Mouse (Mus musculus): ENCODE data around the gene Slc35g2. TPM values are rescaled to one million over a fixed set of nuclear protein-coding genes. Genes with fewer than 3 reads are reported as not detected.
A peak's percentile ranks its signal among the peaks of the same experiment; 100 is the strongest.

The Slc35g2 gene
- 21.9 and 24.3 TPM in 2 replicates for polyA plus RNA-seq (2015; fragmentation: Nextera tagmentation; extraction: Ambion mirVana)

GRCm38 (mm10) chr9:100570626-100571233 is at the start of gene Slc35g2:
Gene Slc35g2 (minus strand): TSS chr9:100571090.
- Histone ChIP-seq H3K27me3 (no peaks in the 10 kb centered on the region), H3K4me3 (peak within 1 kb of the TSS; percentile 93), H3K4me1 (replicated peaks) (peaks cover 18% of the 10 kb centered on the region), H3K4me2 (peak within 1 kb of the TSS; percentile 86), H3K36me3 (no peaks in the 10 kb centered on the region), H3K27ac (replicated peaks) (peak within 1 kb of the TSS; percentile 81), H3K9me3 (no peaks in the 10 kb centered on the region), H3K9ac (peak within 1 kb of the TSS; percentile 86)
- WGBS: under 1% methylated on average over 54 of the region's 55 CpGs
- ATAC-seq (ENCODE audit: low FRiP score, low read depth): peak; percentile 92

GRCm38 (mm10) chr9:100616947-100617346 is 46.1 kb upstream of the Slc35g2 start:
- no peaks in the 10 kb centered on the region for H3K36me3 ChIP-seq
- 0 out of 2 replicates have a peak overlapping the region, but pooled peaks have one; percentile 16 for H3K9ac ChIP-seq
- no peaks in the 10 kb centered on the region for H3K27me3 ChIP-seq
- 0 out of 2 replicates have a peak, but pooled peaks cover 13% of the 10 kb centered on the region for H3K4me1 ChIP-seq (replicated peaks)
- H3K9me3 ChIP-seq: no peaks in the 10 kb centered on the region
- no peak overlapping the region for H3K27ac ChIP-seq (replicated peaks)
- no peak for ATAC-seq (ENCODE audit: low FRiP score, low read depth)
- H3K4me3 ChIP-seq: no peak overlapping the region
- 34% methylated on average over 11 of the region's 11 CpGs for WGBS
- peak overlapping the region; percentile 30 for H3K4me2 ChIP-seq

GRCm38 (mm10) chr9:100613501-100614071 is 42.7 kb upstream of the Slc35g2 start:
- H3K27me3 ChIP-seq: no peaks in the 10 kb centered on the region

DNA sequence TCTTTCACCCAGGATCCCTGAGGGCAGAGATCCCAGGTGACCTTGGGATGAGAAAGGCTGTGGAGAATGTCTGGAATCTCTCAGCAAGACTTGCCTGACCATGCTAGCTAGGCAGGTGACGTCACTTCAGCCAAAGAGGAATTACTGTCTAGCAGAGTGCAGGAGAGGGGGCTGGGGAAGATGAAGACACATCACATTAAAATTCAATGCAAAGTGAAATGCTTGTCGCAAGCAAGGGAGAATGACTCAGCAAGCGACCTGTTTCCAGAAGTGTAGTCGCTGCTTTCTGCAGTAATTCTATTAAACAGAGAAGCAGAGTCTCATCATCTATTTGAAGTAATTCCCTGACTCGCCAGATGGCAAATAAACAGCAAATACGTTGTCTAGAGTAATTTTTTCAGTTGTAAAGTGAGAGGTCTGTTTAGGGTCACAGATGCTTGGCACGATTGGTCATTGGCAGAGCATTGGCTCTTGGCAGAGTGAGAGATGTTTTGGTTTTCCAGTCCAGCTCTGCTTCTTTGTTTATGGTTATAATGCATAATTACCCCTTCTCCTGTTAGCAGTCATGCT is 35.2 kb upstream of the Slc35g2 start:
- no peak overlapping the region for H3K27ac ChIP-seq (replicated peaks)
- no peak for ATAC-seq (ENCODE audit: low FRiP score, low read depth)

More at GRCm38 (mm10) chr9:100613501-100614071, 42.7 kb upstream of the Slc35g2 start:
- Histone ChIP-seq H3K4me3 (no peak overlapping the region), H3K27ac (replicated peaks) (no peak overlapping the region), H3K36me3 (no peaks in the 10 kb centered on the region), H3K4me2 (no peak overlapping the region), H3K9ac (no peak overlapping the region), H3K4me1 (replicated peaks) (0 out of 2 replicates have a peak, but pooled peaks cover 8% of the 10 kb centered on the region), H3K9me3 (no peaks in the 10 kb centered on the region)
- 63% methylated on average over 3 of the region's 3 CpGs for WGBS
- ATAC-seq (ENCODE audit: low FRiP score, low read depth): no peak

DNA sequence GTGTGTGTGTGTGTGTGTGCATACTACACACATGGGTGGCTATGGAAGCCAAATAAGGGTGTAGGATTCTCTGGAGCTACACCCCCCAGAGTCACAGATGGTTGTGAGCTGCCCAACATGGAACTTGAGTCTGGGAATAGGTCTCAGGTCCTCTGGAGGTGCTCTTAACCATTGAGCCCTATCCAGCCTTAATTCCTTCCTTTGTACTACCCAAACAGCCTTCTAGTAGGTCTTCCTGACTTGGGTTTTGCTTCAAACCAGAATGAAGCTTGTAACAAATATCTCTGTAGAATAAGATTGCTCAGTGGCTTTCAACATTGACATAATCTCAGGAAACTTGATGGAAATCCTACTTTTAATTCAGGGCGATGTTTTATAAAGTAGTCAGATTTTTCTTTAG is 34.6 kb upstream of the Slc35g2 start:
- Histone ChIP-seq H3K36me3 (no peaks in the 10 kb centered on the region), H3K9ac (no peak overlapping the region), H3K27me3 (no peaks in the 10 kb centered on the region), H3K4me3 (no peak overlapping the region), H3K4me1 (replicated peaks) (peaks cover 8% of the 10 kb centered on the region; the same call in 1 of the 2 replicates), H3K4me2 (no peak overlapping the region), H3K27ac (replicated peaks) (no peak overlapping the region), H3K9me3 (no peaks in the 10 kb centered on the region)
- WGBS: 98% methylated on average over 1 of the region's 1 CpGs
- no peak for ATAC-seq (ENCODE audit: low FRiP score, low read depth)

More for the DNA sequence above, 35.2 kb upstream of the Slc35g2 start:
- peaks cover 8% of the 10 kb centered on the region; the same call in 1 of the 2 replicates for H3K4me1 ChIP-seq (replicated peaks)
- H3K27me3 ChIP-seq: no peaks in the 10 kb centered on the region
- H3K9ac ChIP-seq: no peak overlapping the region
- H3K4me3 ChIP-seq: no peak overlapping the region
- no peaks in the 10 kb centered on the region for H3K36me3 ChIP-seq
- WGBS: 34% methylated on average over 7 of the region's 7 CpGs
- no peaks in the 10 kb centered on the region for H3K9me3 ChIP-seq
- H3K4me2 ChIP-seq: 0 out of 2 replicates have a peak overlapping the region, but pooled peaks have one; percentile 7

DNA sequence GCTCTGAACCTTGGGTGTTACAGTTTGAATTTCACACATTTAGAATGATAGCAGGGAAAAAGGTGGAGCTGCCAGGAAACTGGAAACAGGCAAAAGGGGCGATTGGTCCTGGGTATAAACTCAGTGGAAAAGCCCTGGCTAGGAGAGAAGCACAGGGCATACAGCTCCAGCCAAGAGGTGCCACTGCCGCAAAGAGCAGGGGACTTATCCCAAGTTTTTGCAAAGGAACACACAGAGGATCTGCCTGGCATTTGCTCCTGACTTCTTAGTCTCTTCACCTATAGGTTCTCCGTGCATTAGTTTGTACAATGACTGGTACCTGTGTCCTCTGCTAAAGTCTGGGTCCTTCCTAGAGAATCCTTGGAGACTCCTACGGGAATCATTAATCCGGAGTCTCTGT is 32.3 kb upstream of the Slc35g2 start:
- Histone ChIP-seq H3K27ac (replicated peaks) (no peak overlapping the region), H3K9me3 (no peaks in the 10 kb centered on the region), H3K4me2 (no peak overlapping the region), H3K9ac (no peak overlapping the region), H3K27me3 (no peaks in the 10 kb centered on the region), H3K4me3 (no peak overlapping the region), H3K4me1 (replicated peaks) (peaks cover 16% of the 10 kb centered on the region), H3K36me3 (no peaks in the 10 kb centered on the region)
- WGBS: 76% methylated on average over 5 of the region's 5 CpGs
- no peak for ATAC-seq (ENCODE audit: low FRiP score, low read depth)

GRCm38 (mm10) chr9:100602130-100602529 is 31.2 kb upstream of the Slc35g2 start:
- no peaks in the 10 kb centered on the region for H3K27me3 ChIP-seq
- 87% methylated on average over 1 of the region's 1 CpGs for WGBS

GRCm38 (mm10) chr9:100599761-100600328 is 29.0 kb upstream of the Slc35g2 start:
- no peaks in the 10 kb centered on the region for H3K27me3 ChIP-seq
- no peak overlapping the region for H3K4me3 ChIP-seq
- 28% methylated on average over 3 of the region's 3 CpGs for WGBS
- ATAC-seq (ENCODE audit: low FRiP score, low read depth): peak; percentile 59; the same call in 1 of the 2 replicates
- H3K27ac ChIP-seq (replicated peaks): peak overlapping the region; percentile 53
- H3K9ac ChIP-seq: no peak overlapping the region
- no peaks in the 10 kb centered on the region for H3K36me3 ChIP-seq
- H3K4me1 ChIP-seq (replicated peaks): peaks cover 8% of the 10 kb centered on the region
- H3K4me2 ChIP-seq: no peak overlapping the region
- H3K9me3 ChIP-seq: no peaks in the 10 kb centered on the region

More at GRCm38 (mm10) chr9:100602130-100602529, 31.2 kb upstream of the Slc35g2 start:
- Histone ChIP-seq H3K9ac (no peak overlapping the region), H3K9me3 (no peaks in the 10 kb centered on the region), H3K4me3 (no peak overlapping the region), H3K27ac (replicated peaks) (no peak overlapping the region), H3K4me1 (replicated peaks) (peaks cover 16% of the 10 kb centered on the region), H3K36me3 (no peaks in the 10 kb centered on the region), H3K4me2 (no peak overlapping the region)
- no peak for ATAC-seq (ENCODE audit: low FRiP score, low read depth)

DNA sequence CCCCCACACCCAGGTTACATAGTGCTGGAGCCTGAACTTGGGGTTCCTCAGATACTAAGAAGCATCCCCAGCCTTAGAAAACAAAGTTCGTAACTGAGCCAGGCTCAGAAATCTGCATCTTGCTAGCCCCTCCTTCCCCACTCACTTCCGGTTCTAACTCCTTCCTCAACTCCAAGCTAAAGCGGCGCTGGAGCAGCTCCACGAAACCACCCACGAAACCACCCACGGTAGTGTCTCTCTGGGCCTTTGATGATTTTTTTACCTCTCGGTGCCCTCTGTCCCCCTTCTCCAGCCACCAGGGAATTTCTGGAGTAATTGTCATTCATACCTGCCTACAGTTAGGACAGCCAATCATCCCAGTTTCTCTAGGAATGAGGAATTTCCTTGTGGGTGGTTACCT is 26.7 kb upstream of the Slc35g2 start, which contains the start of gene Stag1:
Stag1 (plus strand) TSS at position 253 of the 400 bp plus-strand sequence.
- Histone ChIP-seq H3K4me1 (replicated peaks) (peaks cover 8% of the 10 kb centered on the region), H3K9me3 (no peaks in the 10 kb centered on the region), H3K27ac (replicated peaks) (no peak within 1 kb of the TSS), H3K4me2 (no peak within 1 kb of the TSS), H3K27me3 (no peaks in the 10 kb centered on the region), H3K9ac (no peak within 1 kb of the TSS), H3K4me3 (no peak within 1 kb of the TSS), H3K36me3 (no peaks in the 10 kb centered on the region)
- no peak for ATAC-seq (ENCODE audit: low FRiP score, low read depth)
- 95% methylated on average over 8 of the region's 8 CpGs for WGBS

DNA sequence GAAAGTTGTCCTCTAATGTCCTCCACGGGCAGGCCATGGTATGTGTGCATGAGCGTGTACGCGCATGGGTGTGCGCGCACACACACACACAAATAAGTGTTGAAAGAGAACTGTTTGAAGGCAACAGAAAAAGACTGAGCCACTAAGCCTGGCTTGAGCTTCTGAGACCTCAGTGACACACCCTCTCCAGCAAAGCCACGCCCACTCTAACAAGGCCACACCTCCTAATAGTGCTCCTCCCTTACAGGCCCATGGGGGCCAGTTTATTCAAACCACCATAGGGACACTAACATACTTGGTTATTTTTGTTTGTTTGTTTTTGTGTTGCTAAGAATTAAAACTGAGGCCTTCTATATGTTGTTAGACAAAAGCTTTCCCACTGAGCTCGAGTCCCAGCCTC is 25.4 kb upstream of the Slc35g2 start:
- no peak overlapping the region for H3K9ac ChIP-seq
- WGBS: 87% methylated on average over 8 of the region's 8 CpGs
- H3K27ac ChIP-seq (replicated peaks): no peak overlapping the region
- H3K4me1 ChIP-seq (replicated peaks): peaks cover 8% of the 10 kb centered on the region
- no peak overlapping the region for H3K4me3 ChIP-seq
- no peaks in the 10 kb centered on the region for H3K9me3 ChIP-seq
- H3K27me3 ChIP-seq: no peaks in the 10 kb centered on the region
- H3K4me2 ChIP-seq: no peak overlapping the region
- ATAC-seq (ENCODE audit: low FRiP score, low read depth): no peak
- no peaks in the 10 kb centered on the region for H3K36me3 ChIP-seq

DNA sequence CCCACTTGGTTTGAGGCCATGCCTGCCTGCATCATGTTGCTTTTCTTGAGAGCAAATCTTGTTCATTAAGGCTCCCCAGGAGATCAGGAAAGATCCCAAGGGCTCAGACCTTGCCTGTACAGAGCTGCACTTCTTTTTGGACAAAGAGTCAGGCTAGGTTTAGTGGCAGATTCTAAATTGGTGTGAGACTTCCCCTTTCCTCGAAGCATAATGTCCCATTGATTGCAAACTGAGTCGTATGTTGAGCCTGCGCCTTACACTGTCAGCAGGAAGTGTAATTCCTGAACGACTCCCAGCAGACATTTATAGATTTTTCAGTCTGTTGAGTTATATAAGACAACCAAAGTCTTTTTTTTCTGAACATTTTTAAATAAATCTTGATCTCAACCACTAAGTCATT is 19.6 kb upstream of the Slc35g2 start:
- no peaks in the 10 kb centered on the region for H3K4me1 ChIP-seq (replicated peaks)
- no peaks in the 10 kb centered on the region for H3K27me3 ChIP-seq
- WGBS: 69% methylated on average over 4 of the region's 4 CpGs
- no peak overlapping the region for H3K4me3 ChIP-seq
- H3K4me2 ChIP-seq: no peak overlapping the region
- H3K9ac ChIP-seq: no peak overlapping the region
- H3K27ac ChIP-seq (replicated peaks): no peak overlapping the region
- H3K9me3 ChIP-seq: no peaks in the 10 kb centered on the region
- ATAC-seq (ENCODE audit: low FRiP score, low read depth): no peak
- H3K36me3 ChIP-seq: no peaks in the 10 kb centered on the region

DNA sequence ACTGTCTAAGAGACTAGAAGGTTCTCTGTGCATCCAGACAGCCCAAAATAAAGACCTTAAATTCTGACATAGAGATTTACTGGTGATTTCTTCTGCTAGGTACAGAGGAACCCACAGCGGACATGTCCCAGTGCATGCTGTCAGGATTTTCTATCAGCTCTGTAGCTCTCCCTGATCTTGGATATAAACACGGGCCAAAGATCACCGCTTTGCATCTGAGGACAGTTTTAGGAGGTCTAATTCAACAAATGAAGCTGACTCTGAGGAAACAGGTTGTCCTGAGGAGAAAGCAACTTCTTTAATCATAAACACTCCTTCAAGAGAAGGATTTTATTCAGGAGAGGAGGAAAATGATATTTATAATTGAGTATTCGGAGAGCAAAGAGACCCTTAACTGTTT is 13.1 kb upstream of the Slc35g2 start:
- Histone ChIP-seq H3K27me3 (no peaks in the 10 kb centered on the region), H3K9me3 (no peaks in the 10 kb centered on the region), H3K4me2 (no peak overlapping the region), H3K4me1 (replicated peaks) (peaks cover 17% of the 10 kb centered on the region), H3K4me3 (no peak overlapping the region), H3K36me3 (no peaks in the 10 kb centered on the region), H3K9ac (no peak overlapping the region), H3K27ac (replicated peaks) (no peak overlapping the region)
- ATAC-seq (ENCODE audit: low FRiP score, low read depth): no peak
- 93% methylated on average over 4 of the region's 4 CpGs for WGBS
